Mouse (Mus musculus) MEL-GATA-1-ER (cell line): ENCODE measurements around the gene Cd200r4.

Experiments used
- DNase-seq: peaks from one replicate; pipeline ENCODE4 v3.0.0-alpha.2; 2012; ENCODE audit warnings: low read depth; ENCODE audit errors: extremely low read depth

Gene Cd200r4

DNA sequence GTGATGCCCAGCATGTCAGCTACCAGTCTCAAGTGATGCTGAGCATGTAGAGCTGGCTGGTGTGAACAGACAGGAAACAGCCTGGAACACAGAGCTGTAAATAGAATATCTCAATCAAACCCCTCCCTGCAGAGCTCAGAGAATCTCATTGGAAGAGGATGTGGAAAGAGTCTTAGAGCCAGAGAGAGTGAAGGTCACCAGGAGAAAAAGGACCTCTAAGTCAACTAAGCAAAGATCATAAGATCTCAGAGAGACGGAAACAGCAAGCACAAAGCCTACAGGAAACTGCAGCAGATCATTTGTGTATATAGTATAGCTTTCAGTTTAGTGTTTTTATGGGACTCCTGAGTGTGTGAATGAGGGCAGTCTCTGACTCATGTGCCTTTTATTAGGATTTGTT is 63.6 kb downstream of the Cd200r4 start:
- no peak for DNase-seq

DNA sequence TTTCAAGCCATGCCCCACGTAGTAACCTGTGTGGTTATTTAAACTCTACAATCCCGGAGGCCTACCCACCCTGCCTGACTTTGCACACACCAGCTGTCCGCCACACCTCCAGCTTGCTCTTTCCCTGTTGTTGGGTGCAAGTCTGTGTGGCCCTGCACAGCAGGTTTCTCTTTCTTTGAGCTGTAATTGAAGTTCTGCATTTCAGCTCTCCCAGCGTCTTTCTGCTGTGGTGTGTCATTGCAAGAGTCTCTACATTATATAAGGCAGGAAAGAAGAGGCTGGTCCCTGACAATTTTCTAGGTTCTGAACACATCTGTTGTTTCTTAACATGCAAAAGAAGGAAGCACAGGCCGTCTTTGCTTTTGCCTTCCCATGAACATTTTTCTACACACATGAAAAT is 65.1 kb downstream of the Cd200r4 start:
- DNase-seq = no peak

DNA sequence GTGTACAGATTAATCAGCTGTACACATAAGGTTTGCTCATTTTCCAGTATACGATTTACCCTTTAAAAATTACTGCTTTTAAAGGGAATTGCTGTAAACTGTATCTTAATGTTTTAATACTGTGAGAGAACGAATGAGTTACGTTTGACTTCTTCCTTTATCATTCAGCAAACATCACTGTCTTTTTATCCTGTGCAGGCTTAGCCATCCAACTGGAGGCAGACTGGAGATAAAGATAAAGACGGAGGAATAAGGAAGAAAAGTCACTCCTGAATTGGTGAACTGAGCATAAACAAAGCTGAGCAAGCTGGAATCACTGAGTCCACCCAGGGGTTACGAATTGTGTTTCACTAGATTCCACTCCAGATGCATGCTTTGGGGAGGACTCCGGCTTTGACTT is 66.1 kb downstream of the Cd200r4 start:
- DNase-seq = no peak
